Mouse (Mus musculus): ENCODE data around the gene Adamts20. TPM values are rescaled to one million over a fixed set of nuclear protein-coding genes. Genes with fewer than 3 reads are reported as not detected.
"Not testable (repeated sequence)": the region's sequence is repeated elsewhere in the genome, so short reads cannot be mapped to it uniquely, and the experiment has no call there.

The Adamts20 gene
- polyA plus RNA-seq, 1 experiment from 2014 or later: 0.64 TPM

DNA sequence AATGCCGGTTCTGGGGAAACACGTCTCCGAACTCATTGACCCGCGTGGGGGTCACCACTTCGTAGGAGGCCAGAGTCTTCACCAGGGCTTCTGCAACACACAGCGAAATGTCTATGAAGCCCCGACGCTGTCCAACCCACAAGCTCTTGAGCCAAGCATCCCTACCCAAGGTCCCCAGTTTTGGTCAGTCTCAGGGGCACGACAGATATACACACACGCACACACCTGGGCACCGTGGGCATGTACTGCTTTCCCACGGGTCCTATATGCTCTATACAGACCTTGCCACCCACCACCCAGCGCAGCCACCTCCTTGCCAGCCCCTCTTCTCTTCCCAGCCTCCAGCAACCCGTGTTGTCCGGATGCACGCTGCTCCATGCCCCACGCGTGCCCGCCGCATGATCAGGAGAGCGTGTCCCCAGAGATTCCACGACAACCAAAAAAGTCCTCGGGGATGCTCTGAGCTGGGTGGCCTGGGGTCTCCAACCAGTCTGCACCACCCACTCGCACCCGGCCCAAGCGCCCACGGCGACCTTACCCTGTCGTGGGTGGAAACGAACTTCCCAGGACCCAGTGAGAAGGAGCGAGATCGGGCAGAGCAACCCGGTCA, 61.7 kb downstream of the Adamts20 start:
- ATAC-seq (ENCODE audit: low FRiP score, low TSS enrichment) (peak; percentile 51), DNase-seq (ENCODE audit: low spot score) (no peak)
- no peaks in the 10 kb centered on the region for H3K36me3 ChIP-seq (ENCODE audit: control insufficient read depth, insufficient read depth, low read length)
- no peaks in the 10 kb centered on the region for H3K9me3 ChIP-seq (ENCODE audit: control insufficient read depth, low read length)
- no peaks in the 10 kb centered on the region for H3K27me3 ChIP-seq (ENCODE audit: control insufficient read depth, insufficient read depth, low read length)
- peak overlapping the region; percentile 52 for H3K9ac ChIP-seq (ENCODE audit: low read length)
- no peaks in the 10 kb centered on the region for H3K4me1 ChIP-seq (replicated peaks; ENCODE audit: control insufficient read depth, insufficient read depth)
- peak overlapping the region; percentile 90 for H3K4me2 ChIP-seq (replicated peaks; ENCODE audit: low read depth)
- TF ChIP-seq CTCF (IDR thresholded peaks at IDR 0.05; ENCODE audit: low read depth): no peak
- no peak for TF ChIP-seq EP300 (optimal IDR thresholded peaks at IDR 0.05)
- H3K27ac ChIP-seq (replicated peaks): no peak overlapping the region
- 1% methylated on average over 34 of the region's 34 CpGs for WGBS
- H3K4me3 ChIP-seq (ENCODE audit: low read depth, low read length): peak overlapping the region; percentile 57

DNA sequence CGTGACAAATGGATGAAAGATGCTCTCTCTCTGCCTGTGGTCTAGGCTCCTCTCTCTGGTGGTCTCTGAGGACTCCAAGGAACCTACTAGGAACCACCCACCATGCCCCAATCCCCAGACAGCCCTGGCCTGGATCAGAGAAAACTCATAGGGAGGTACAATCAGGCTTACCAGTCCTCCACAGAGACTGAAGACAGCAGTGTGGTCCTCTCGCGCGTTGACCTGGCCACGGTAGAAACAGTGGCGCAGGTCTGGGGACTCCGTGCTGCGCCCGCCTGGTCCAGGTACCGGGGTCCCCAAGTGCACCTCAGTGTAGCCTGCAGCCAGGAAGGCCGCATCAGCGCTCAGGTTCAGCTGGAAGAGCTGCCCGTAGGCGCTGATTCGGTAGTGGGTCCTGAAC, 62.2 kb downstream of the Adamts20 start:
- ATAC-seq (ENCODE audit: low FRiP score, low TSS enrichment) (no peak), DNase-seq (ENCODE audit: low spot score) (no peak)
- H3K9me3 ChIP-seq (ENCODE audit: control insufficient read depth, low read length): no peaks in the 10 kb centered on the region
- H3K9ac ChIP-seq (ENCODE audit: low read length): 0 out of 2 replicates have a peak overlapping the region, but pooled peaks have one; percentile 8
- no peaks in the 10 kb centered on the region for H3K27me3 ChIP-seq (ENCODE audit: control insufficient read depth, insufficient read depth, low read length)
- H3K36me3 ChIP-seq (ENCODE audit: control insufficient read depth, insufficient read depth, low read length): no peaks in the 10 kb centered on the region
- H3K27ac ChIP-seq (replicated peaks): no peak overlapping the region
- peak overlapping the region; percentile 90 for H3K4me2 ChIP-seq (replicated peaks; ENCODE audit: low read depth)
- H3K4me3 ChIP-seq (ENCODE audit: low read depth, low read length): peak overlapping the region; percentile 57
- H3K4me1 ChIP-seq (replicated peaks; ENCODE audit: control insufficient read depth, insufficient read depth): no peaks in the 10 kb centered on the region
- TF ChIP-seq EP300 (optimal IDR thresholded peaks at IDR 0.05) (no peak), CTCF (IDR thresholded peaks at IDR 0.05; ENCODE audit: low read depth) (no peak)
- WGBS: 11% methylated on average over 15 of the region's 15 CpGs

DNA sequence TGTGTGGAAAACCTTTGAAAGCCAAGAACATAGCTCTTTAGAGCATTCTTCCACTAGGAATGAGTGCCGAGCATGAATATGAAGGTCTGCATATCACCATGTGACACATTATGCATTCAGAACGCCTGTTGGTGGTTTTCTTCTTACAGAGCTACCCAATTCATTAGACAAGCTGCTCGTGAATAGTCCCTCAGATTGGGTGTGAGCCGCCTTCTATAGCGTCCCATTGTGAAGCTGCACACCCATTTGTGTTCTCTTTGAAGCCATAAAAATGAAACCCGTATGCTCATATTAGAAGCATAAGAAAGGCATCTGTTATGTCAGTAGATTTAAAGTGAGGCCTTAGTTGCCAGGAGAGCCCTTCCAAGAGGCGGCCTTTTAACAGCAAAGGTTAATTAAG, 72.5 kb downstream of the Adamts20 start:
- no peak overlapping the region for H3K9ac ChIP-seq (ENCODE audit: low read length)
- no peaks in the 10 kb centered on the region for H3K36me3 ChIP-seq (ENCODE audit: control insufficient read depth, insufficient read depth, low read length)
- H3K27ac ChIP-seq (replicated peaks): no peak overlapping the region
- H3K4me1 ChIP-seq (replicated peaks; ENCODE audit: control insufficient read depth, insufficient read depth): no peaks in the 10 kb centered on the region
- H3K4me3 ChIP-seq (ENCODE audit: low read depth, low read length): no peak overlapping the region
- DNase-seq (ENCODE audit: low spot score) (no peak), ATAC-seq (ENCODE audit: low FRiP score, low TSS enrichment) (no peak)
- no peaks in the 10 kb centered on the region for H3K27me3 ChIP-seq (ENCODE audit: control insufficient read depth, insufficient read depth, low read length)
- 85% methylated on average over 7 of the region's 7 CpGs for WGBS
- TF ChIP-seq EP300 (optimal IDR thresholded peaks at IDR 0.05) (no peak), CTCF (IDR thresholded peaks at IDR 0.05; ENCODE audit: low read depth) (no peak)
- no peaks in the 10 kb centered on the region for H3K9me3 ChIP-seq (ENCODE audit: control insufficient read depth, low read length)
- H3K4me2 ChIP-seq (replicated peaks; ENCODE audit: low read depth): no peak overlapping the region

DNA sequence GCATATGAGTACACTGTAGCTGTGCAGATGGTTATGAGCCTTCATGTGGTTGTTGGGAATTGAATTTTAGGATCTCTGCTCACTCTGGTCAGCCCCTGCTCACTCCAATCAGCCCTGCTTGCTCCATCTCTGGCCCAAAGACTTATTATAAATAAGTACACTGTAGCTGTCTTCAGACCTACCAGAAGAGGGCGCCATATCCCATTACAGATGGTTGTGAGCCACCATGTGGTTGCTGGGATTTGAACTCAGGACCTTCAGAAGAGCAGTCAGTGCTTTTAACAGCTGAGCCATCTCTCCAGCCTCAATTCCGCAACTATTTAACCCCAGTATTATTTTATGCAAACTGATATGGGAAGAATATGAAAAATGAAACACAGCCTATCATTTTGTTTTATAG, 75.1 kb downstream of the Adamts20 start:
- H3K36me3 ChIP-seq (ENCODE audit: control insufficient read depth, insufficient read depth, low read length); H3K4me3 ChIP-seq (ENCODE audit: low read depth, low read length); ATAC-seq (ENCODE audit: low FRiP score, low TSS enrichment); H3K27ac ChIP-seq (replicated peaks); H3K9ac ChIP-seq (ENCODE audit: low read length); H3K27me3 ChIP-seq (ENCODE audit: control insufficient read depth, insufficient read depth, low read length); H3K4me2 ChIP-seq (replicated peaks; ENCODE audit: low read depth); DNase-seq (ENCODE audit: low spot score); H3K4me1 ChIP-seq (replicated peaks; ENCODE audit: control insufficient read depth, insufficient read depth); H3K9me3 ChIP-seq (ENCODE audit: control insufficient read depth, low read length): not testable (repeated sequence)
- 67% methylated on average over 2 of the region's 2 CpGs for WGBS
- TF ChIP-seq CTCF (IDR thresholded peaks at IDR 0.05; ENCODE audit: low read depth): peak; percentile 30

DNA sequence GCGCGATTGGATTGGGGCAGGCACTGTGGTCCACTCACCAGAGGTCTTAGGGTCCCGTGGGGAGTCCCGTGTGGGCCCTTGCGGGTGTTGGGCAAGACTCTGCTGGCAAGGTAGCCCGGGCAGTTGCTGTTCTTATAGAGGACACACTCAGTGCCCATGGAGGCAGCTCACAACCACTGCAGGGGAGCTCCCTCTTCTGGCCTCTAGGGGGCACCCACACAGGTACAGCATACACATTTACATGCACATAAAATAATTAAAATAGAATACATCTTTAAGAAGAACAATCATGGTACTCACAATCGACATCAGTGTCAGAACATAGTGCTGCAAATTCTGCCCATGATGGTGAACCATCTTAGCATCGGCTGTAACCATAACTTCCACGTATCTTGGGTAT, 85.8 kb downstream of the Adamts20 start:
- DNase-seq (ENCODE audit: low spot score): no peak
- WGBS: 96% methylated on average over 5 of the region's 9 CpGs
- ATAC-seq (ENCODE audit: low FRiP score, low TSS enrichment): no peak

DNA sequence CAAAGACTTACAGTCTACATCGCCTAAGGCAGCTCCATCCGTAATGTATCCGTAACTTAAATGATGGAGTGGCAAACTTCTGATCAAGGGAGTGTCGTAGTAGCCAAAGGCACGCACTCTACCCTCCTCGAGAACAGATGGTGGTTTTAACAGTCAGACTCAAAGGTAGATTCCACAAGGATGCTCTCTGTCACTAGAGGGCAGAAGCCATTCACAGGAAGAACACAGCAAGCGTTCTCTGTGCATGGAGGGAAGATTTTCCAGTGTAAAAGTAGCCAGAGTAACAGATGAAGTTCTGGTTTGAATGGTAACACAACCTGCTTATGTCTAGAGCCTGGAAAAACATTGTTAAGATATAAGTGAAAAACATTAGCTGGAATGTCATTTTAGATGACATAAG, 92.7 kb downstream of the Adamts20 start:
- TF ChIP-seq CTCF (IDR thresholded peaks at IDR 0.05; ENCODE audit: low read depth) (peak; percentile 73), EP300 (optimal IDR thresholded peaks at IDR 0.05) (no peak)
- H3K9me3 ChIP-seq (ENCODE audit: control insufficient read depth, low read length): no peaks in the 10 kb centered on the region
- H3K4me1 ChIP-seq (replicated peaks; ENCODE audit: control insufficient read depth, insufficient read depth): no peaks in the 10 kb centered on the region
- no peak overlapping the region for H3K9ac ChIP-seq (ENCODE audit: low read length)
- H3K36me3 ChIP-seq (ENCODE audit: control insufficient read depth, insufficient read depth, low read length): no peaks in the 10 kb centered on the region
- DNase-seq (ENCODE audit: low spot score): no peak
- H3K4me2 ChIP-seq (replicated peaks; ENCODE audit: low read depth): no peak overlapping the region
- H3K27ac ChIP-seq (replicated peaks): no peak overlapping the region
- 76% methylated on average over 7 of the region's 7 CpGs for WGBS
- H3K4me3 ChIP-seq (ENCODE audit: low read depth, low read length): no peak overlapping the region
- no peaks in the 10 kb centered on the region for H3K27me3 ChIP-seq (ENCODE audit: control insufficient read depth, insufficient read depth, low read length)
- no peak for ATAC-seq (ENCODE audit: low FRiP score, low TSS enrichment)

More for the DNA sequence above, 85.8 kb downstream of the Adamts20 start:
- Histone ChIP-seq H3K36me3 (ENCODE audit: control insufficient read depth, insufficient read depth, low read length) (no peaks in the 10 kb centered on the region), H3K9ac (ENCODE audit: low read length) (no peak overlapping the region), H3K4me2 (replicated peaks; ENCODE audit: low read depth) (no peak overlapping the region), H3K9me3 (ENCODE audit: control insufficient read depth, low read length) (no peaks in the 10 kb centered on the region), H3K4me1 (replicated peaks; ENCODE audit: control insufficient read depth, insufficient read depth) (no peaks in the 10 kb centered on the region), H3K4me3 (ENCODE audit: low read depth, low read length) (no peak overlapping the region), H3K27ac (replicated peaks) (no peak overlapping the region), H3K27me3 (ENCODE audit: control insufficient read depth, insufficient read depth, low read length) (no peaks in the 10 kb centered on the region)
- peak; percentile 47 for TF ChIP-seq CTCF (IDR thresholded peaks at IDR 0.05; ENCODE audit: low read depth)
- TF ChIP-seq EP300 (optimal IDR thresholded peaks at IDR 0.05): no peak

All from stomach, postnatal 0 days (tissue).